Mouse (Mus musculus): Measurements from ENCODE around the gene Cntf.
A peak's percentile ranks its signal among the peaks of the same experiment; 100 is the strongest.

- TF ChIP-seq CTCF (IDR thresholded peaks at IDR 0.05; ENCODE audit: extremely low read depth, insufficient read depth, insufficient read length, insufficient replicate concordance) (peak; percentile 23; the same call in 1 of the 2 replicates), POLR2A (IDR thresholded peaks at IDR 0.05; ENCODE audit: low read depth, low read length) (no peak)
Observed at GRCm38 (mm10) chr19:12722308-12722707, 43.1 kb downstream of the Cntf start.

Measured in spleen, adult 2 months (tissue).